Mouse (Mus musculus): ENCODE results near the gene A230072I06Rik.

A230072I06Rik gene

DNA sequence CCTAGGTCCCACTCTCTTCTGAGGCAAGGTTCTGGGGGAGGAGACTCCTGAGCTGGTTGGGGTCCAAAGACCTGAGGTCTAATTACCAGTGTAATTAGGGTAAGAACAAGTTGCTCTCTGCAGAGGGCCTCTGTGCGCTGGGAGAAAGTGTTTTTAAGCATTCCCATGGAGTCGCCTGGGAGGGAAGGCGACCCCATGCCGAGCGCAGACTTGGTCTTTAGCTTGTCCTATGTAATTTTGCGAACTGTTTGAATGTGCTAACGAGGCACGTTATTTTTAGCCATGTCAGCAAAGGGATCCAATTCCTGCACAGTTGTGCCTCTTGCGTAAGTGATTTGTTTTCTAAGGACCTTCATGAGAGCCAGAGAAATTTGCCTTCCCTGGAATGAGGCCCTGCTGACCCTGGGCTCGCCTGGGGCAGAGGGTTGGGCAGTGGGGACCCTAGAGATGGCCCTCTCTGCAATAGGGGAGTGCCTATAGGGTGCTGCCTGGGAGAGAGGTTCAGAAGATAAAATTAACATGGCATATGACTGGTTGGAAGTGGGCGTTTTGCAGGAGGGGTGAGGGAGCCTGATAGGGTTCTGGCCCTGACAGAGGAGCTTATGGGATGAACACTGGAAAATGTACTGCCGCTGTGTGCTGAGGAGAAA is at the start of gene A230072I06Rik:
TSS of gene A230072I06Rik (plus strand) at position 157 of the 650 bp plus-strand sequence.
- in situ Hi-C loops (cut with MboI, MseI), result no loop called here

- in situ Hi-C loops (cut with MboI, MseI), result no loop called here
Observed at GRCm38 (mm10) chr8:12234039-12234438, 44.6 kb upstream of the A230072I06Rik start.

- in situ Hi-C loops (cut with MboI, MseI), result no loop called here
Observed at GRCm38 (mm10) chr8:12238775-12239174, 39.8 kb upstream of the A230072I06Rik start.

- in situ Hi-C loops (cut with MboI, MseI), result no loop called here
Observed at GRCm38 (mm10) chr8:12240143-12240542, 38.5 kb upstream of the A230072I06Rik start.

DNA sequence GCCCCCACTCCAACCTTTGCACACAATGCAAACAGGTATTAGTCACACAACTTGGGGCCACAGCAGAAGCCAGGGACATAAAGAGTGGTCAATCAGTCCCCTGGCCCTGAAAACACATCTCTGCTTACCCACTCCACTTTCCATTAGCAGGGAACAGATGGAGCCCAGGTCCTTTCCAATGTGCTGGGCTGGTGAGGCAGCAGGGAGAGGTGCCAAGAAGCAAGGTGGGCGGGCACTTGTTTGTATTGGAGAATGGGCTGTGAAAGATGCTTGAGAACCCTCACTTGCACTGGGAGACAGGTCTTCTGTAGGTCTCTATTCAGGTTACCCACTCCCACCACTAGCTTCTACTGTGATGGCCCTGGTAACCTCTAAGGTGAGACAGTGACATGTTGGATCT is 34.9 kb upstream of the A230072I06Rik start:
- in situ Hi-C loops (cut with MboI, MseI), result no loop called here

DNA sequence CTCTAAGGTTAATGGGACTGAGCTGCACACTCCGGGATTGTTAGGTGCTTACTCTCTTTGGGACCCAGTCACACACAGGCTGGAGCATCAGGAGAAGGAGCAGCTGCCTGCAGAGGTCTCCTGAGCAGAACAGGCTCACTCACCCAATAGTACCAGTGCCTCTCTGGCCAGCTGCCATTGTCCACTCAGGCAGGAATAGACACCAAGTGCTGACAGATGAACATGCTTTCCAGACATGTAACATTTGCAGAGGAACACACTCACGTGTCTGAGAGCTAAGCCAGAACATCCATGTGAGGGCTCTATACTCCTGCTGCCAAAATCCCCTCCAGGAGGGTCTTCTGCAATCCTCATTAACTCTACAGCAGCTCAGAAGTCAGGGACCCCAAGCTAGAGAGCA is 18.7 kb upstream of the A230072I06Rik start:
- in situ Hi-C loops (cut with MboI, MseI), result no loop called here

DNA sequence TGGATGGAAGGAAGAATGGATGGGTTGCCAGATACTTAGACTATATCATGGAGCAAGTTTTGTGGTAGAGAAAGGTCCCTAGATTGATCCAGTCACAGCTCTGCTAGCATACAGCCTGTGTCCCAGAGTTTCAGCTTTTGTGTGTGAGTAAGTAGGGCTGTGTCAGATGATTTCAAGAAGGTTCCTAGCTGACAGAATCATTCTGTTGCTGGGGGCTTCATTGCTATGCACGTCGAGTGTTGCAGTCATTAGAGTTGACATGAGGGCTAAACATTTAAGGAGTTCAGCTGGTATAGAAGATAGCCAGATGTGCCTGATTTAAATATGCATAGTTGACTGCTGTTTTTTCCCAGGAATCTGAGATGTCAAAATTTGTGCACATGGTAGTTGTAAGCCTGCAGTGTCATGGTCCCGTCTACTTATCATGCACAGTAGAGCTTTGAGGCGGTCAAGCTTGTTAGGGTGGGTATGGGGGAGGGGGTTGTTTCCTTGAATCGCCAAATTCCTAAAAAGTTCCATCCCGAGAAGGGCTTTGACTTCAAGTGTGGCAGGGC is 18.1 kb upstream of the A230072I06Rik start:
- in situ Hi-C loops (cut with MboI, MseI), result no loop called here

DNA sequence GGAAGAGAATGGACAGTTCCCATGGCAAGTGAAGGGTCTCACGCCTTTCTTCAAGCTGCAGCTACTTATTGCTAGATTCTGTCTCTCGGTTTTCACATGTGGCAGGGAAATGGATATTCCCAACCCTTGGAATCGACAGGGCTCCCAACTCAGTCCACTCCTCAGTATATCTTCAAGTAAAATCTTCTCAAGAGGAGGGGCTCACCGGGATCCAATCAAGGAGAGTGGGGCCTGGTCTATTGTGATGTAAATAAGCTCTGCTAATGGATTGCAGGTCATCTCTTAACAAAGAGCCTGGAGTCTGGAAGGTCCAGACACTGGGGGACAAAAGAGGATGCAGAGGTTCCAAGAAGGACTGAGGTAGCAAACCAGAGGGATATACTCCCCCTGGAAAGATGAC is 17.1 kb upstream of the A230072I06Rik start:
- in situ Hi-C loops (cut with MboI, MseI), result no loop called here

DNA sequence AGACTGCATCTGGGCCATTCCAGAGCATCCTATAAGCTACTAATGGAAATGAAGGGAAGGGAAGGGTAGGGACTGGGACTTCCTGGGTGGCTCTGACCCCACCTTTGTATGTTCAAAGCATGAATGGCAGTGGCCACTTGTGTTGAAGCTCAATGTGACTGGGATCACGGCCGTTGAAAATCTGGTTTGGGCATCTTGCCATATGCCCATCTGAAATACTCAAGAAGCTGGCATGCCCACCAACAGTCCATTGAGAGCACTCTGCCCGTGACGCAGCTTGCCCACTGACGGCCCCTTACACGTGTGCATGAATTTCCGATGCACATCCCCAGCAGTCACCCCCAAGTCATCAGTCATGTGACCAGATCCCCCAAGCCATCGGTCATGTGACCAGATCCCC is 13.6 kb upstream of the A230072I06Rik start:
- in situ Hi-C loops (cut with MboI, MseI), result no loop called here

DNA sequence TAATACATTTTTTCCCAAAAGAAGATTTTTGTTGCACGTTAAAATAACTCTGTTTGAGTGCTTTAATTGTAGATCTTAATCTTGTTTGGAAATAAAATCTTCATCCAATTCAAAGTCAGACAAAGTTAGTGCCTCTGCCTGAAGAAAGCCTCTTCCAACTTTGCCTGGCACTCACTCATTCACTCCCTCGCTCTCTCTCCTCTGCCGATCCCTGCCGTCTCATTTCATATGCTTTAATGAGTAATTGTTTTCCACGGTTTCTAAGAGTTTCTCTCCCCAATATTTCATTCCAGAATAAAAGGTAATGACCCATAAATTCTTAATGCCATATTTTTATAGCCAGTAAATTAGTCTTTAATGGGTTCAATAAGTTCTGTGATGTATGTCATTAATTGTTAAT is 10.8 kb upstream of the A230072I06Rik start:
- in situ Hi-C loops (cut with MboI, MseI), result no loop called here

- in situ Hi-C loops (cut with MboI, MseI), result no loop called here
Observed at GRCm38 (mm10) chr8:12268306-12268829, 10.3 kb upstream of the A230072I06Rik start.

DNA sequence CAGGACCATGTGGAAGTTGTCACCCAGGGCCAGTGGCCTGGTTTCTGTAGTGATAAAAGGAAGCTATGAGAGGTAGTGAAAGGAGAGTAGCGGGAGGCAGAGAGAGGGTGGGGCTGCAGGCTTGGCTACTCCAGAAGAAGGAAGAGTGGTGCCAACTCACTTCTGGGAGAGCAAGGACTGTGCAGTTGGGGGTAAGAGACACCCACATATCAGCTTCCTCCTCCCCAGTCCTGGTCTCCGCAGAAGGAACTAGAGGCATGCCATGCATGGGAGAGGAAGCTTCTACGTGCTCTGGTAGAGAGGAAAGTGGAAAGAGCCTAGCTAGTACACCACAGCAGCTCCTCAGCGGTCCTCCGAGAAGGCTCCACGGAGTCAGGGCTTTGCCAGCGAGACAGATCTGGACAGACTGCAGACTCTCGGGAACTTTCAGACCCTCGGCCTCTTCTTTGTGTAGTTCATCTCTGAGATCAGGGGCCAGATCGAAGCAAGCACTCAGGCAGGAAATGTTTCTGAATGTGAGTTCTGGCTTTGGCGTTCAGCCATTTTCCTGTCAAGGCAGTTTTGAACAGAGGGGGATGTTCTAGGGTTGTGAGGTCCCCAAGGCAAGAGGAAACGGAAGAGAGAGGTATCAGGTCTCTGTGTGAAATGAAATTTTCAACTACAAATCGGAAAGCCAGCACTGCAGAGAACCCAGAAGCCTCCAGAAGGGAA is 1.0 kb downstream of the A230072I06Rik start:
- in situ Hi-C loops (cut with MboI, MseI), result no loop called here

DNA sequence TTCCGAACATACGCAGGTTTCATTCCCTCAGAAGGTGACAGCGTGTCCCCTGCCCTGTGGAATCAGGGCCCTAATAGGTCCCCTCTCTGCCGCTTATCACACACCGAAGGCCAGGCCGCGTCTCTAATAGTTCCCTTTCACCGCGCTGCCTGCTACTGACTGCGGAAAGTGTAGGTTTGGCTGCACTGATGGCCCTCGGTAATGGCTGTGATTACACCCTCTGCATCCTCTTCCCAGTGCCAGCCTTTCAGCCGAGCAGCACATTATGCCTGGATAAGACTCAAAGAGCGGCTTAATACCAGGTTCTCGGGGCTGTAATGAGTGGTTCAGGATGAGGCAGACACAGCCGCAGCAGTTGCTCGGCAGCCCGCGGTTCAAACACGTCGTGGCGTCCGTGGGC is 3.5 kb downstream of the A230072I06Rik start:
- in situ Hi-C loops (cut with MboI, MseI), result no loop called here

DNA sequence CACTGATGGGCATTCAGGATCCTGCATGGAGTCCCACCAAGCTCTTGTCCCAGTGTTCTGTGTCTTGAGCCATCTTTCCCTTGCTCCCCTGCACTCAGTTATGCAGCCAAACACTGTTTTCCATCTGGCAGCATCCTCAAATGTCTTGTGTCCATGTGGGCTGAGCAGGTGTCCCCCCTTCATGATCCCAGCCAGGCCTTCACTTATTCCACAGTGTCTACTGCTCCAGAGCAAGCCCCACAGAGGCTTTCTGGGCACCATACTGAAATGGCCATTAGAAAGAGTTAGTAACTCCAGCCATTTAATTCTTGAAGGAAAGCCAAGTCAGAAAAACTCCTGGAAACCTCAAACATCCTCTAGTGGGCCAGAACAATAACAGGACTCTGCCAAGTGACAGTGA is 11.9 kb downstream of the A230072I06Rik start:
- in situ Hi-C loops (cut with MboI, MseI), result no loop called here

DNA sequence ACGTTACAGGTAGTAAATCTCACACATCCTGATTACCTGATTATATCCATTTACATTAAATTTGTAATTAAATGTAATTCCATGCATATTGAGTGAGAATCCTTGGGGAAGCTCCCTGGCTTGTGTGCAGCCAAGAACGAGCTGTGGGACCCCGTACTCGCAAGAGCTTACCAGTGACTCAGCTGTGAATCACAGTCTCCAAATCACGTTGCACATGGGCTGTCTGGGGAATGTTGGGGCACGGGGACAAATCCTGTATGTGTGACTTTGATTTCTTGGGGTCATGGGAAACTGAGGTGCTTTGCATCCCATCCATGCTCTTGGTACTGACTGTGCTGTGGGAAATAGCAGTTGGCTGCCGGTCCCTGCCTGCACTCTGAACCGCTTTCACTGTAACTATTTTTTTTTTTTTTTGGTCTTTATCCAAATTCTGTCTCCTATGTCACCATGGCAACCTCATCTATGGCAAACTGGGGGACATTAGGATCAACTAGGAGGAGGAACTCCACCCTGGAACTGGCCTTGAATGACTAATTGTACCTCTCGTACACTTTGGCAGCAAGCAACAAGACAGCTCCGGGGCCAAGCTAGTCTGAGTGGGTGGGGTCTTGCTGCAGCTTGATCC is 19.8 kb downstream of the A230072I06Rik start:
- in situ Hi-C loops (cut with MboI, MseI), result no loop called here

DNA sequence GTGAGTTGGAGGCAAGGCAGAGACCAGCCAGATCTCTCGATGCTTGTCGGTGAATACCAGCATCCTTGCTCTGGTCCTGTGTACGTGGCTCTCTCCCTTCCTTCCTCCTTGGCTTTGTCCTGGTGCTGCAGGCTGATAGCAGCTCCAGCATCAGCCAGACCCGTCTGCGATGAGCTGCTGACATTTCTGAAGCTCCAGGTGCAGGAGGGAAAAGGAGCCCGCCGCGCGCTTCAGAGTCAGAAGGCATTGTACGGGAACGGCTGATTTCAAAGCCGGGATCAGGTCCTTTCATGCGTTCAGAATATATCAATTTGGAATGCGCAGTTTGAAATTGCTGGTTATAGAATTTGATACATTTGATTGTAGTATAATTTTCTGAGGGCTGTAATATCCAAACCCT is 23.4 kb downstream of the A230072I06Rik start:
- in situ Hi-C loops (cut with MboI, MseI), result no loop called here

GRCm38 (mm10) chr8:12312975-12313734 is 34.5 kb downstream of the A230072I06Rik start:
- in situ Hi-C loops (cut with MboI, MseI), result no loop called here

GRCm38 (mm10) chr8:12314258-12314657 is 35.6 kb downstream of the A230072I06Rik start:
- in situ Hi-C loops (cut with MboI, MseI), result no loop called here

GRCm38 (mm10) chr8:12315177-12315576 is 36.6 kb downstream of the A230072I06Rik start:
- in situ Hi-C loops (cut with MboI, MseI), result no loop called here

DNA sequence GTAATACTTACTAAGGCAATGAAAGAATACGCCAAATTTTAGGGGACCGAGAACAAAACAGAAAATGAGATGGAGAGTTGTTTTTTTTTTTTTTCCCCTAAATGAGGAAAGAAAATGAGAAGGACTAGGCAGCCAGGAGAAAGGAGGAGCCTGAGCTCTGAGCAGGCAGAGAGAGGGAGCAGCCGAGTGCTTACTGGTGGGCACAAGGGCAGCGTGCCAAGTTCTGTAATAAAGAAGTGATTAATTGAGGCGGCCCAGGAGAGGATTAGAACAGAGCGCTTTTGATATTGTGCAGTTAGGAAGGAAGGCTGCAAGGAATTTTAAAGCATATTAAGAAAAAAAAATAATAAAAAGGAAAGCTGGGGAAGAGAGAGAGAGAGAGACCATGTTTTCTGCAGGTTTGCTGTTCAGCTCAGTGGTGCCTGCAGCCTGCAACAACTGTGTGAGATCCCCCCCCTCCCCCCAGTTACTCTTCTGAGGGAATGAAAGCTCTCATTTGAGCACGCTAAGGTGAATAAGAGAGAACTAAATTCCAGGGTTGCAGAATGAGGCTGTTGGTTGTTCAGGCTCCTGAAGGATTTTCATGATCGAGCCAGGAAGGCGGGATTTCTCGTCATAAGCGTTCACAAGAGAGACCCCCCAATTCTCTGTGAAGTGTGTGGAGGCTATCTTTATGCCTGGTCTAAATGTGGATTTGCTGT is 41.3 kb downstream of the A230072I06Rik start:
- in situ Hi-C loops (cut with MboI, MseI), result loop anchor here (10.0 kb wide), 1 partner anchor 615 kb away; no protein-coding TSS in a partner anchor

GRCm38 (mm10) chr8:12322071-12322470 is 43.5 kb downstream of the A230072I06Rik start:
- in situ Hi-C loops (cut with MboI, MseI), result loop anchor here (10.0 kb wide), 1 partner anchor 613 kb away; no protein-coding TSS in a partner anchor

Measured in T-helper 2 cell (primary cell).